Mouse (Mus musculus) liver, embryonic 16.5 days (tissue): Measurements from ENCODE around the gene Desi1. TPM values are rescaled to one million over a fixed set of nuclear protein-coding genes. Genes with fewer than 3 reads are reported as not detected.
A peak's percentile ranks its signal among the peaks of the same experiment; 100 is the strongest.

Experiments
- ATAC-seq: fragments of 200-750 bp; cut with Nextera tagmentation; 2 replicates; pipeline ENCODE4 v1.8.0; 2017; ENCODE audit warnings: low read depth, mild to moderate bottlenecking, moderate number of reproducible peaks, moderate library complexity
- H3K27ac ChIP-seq: fragments of 300-500 bp; sonication (generic); 2 replicates; pipeline ENCODE4 v1.5.1; 2014; ENCODE audit warnings: mild to moderate bottlenecking, low read length
- H3K27me3 ChIP-seq: fragments of 300-500 bp; sonication (generic); 2 replicates; pipeline ENCODE4 v1.6.1; 2014; ENCODE audit warnings: low read depth, low read length, mixed read lengths; ENCODE audit not compliant: control insufficient read depth, insufficient read depth
- H3K36me3 ChIP-seq: fragments of 300-500 bp; sonication (generic); 2 replicates; pipeline ENCODE4 v1.6.1; 2014; ENCODE audit warnings: mild to moderate bottlenecking; ENCODE audit not compliant: control insufficient read depth, insufficient read depth
- H3K4me1 ChIP-seq: fragments of 300-500 bp; sonication (generic); 2 replicates; pipeline ENCODE4 v1.6.1; 2014; ENCODE audit warnings: low read depth, low read length, mixed read lengths; ENCODE audit not compliant: control insufficient read depth
- H3K4me2 ChIP-seq: fragments of 300-500 bp; sonication (generic); 2 replicates; pipeline ENCODE4 v1.6.1; 2014; ENCODE audit warnings: low read depth, low read length, mixed read lengths
- H3K4me3 ChIP-seq: fragments of 300-500 bp; sonication (generic); 2 replicates; pipeline ENCODE4 v1.5.1; 2014; ENCODE audit warnings: low read depth, mild to moderate bottlenecking, low read length
- H3K9ac ChIP-seq: fragments of 300-500 bp; sonication (generic); 2 replicates; pipeline ENCODE4 v1.6.1; 2014; ENCODE audit warnings: low read depth, low read length
- H3K9me3 ChIP-seq: fragments of 300-500 bp; sonication (generic); replicated peaks from 2 replicates; pipeline ENCODE4 v1.6.1; 2016; ENCODE audit warnings: low read length; ENCODE audit not compliant: control insufficient read depth
- WGBS: fragments of 180-500 bp; shearing (Covaris S2); extraction: QIAGEN DNeasy Blood & Tissue Kit; methylation state at CpG from one replicate; pipeline ENCODE4 v1.1.7; 2014; ENCODE audit not compliant: insufficient replicate concordance; 5-methylcytosine and 5-hydroxymethylcytosine counted together
- polyA plus RNA-seq: library from polyadenylated mRNA; unstranded; fragments of >200 nt; fragmentation: Nextera tagmentation; extraction: Ambion mirVana; gene quantifications from 2 replicates; pipeline ENCODE4 v1.2.1, GENCODE M21; 2015

Gene Desi1
- polyA plus RNA-seq, 1 experiment from 2014 or later = 11.5 TPM

DNA sequence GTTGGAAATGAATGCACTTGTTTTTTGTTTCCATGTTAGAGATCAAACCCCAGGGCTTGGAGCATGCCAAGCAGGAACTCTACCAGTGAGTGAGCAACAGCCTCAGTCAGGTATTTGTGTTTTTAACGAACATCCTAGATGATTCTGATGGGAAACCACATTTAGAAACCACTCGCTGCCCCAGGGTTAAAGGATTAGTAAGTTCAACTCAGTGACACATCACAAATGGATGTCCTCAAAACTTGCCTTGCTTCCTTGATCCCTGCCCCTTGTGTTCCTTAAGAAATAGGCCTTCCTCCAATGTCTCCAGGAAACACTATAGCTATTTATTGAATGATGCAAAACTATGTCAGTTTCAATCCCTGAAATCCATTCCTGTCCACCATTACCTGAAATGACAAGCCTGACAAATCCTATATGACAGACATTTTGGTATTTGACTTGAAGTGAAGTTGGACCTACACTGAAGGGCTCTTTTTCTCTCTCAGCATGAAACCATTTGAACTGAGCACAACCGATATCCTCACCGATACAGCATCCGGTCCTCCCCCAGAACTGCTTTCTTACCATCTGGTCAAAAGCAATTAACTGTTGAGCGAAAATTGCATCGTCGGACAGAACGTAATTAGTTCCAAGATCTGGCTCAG, 18.8 kb downstream of the Desi1 start:
- Histone ChIP-seq H3K9ac (peak overlapping the region; percentile 83), H3K36me3 (peaks cover 6% of the 10 kb centered on the region; the same call in 1 of the 2 replicates), H3K27me3 (no peaks in the 10 kb centered on the region), H3K27ac (peak overlapping the region; percentile 73), H3K4me3 (peak overlapping the region; percentile 78), H3K4me2 (peak overlapping the region; percentile 97), H3K4me1 (peaks cover 23% of the 10 kb centered on the region), H3K9me3 (no peaks in the 10 kb centered on the region)
- ATAC-seq = no peak
- 15% methylated on average over 9 of the region's 9 CpGs for WGBS

DNA sequence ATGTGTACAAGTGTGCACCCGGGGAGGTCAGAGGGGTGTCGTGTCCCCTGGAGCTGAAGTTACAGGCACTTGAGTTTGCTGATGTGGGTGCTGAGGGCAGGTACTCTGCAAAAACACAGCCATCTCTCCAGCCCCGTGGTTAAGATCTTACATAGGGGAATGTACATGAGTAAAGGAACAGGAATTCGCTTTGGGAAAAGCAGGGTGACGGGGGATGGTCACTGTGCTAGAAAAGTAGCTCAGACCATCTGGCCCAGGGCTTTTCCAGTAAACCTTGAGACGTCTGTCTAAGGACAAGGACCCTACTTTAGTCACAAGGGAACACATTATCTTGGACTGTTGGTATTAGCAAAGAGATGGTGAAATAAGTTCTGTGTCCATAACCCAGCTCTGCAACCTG, 21.7 kb downstream of the Desi1 start:
- Histone ChIP-seq H3K4me1 (peaks cover 16% of the 10 kb centered on the region), H3K36me3 (no peaks in the 10 kb centered on the region), H3K27me3 (no peaks in the 10 kb centered on the region), H3K4me3 (no peak overlapping the region), H3K4me2 (no peak overlapping the region), H3K27ac (no peak overlapping the region), H3K9ac (no peak overlapping the region), H3K9me3 (no peaks in the 10 kb centered on the region)
- 67% methylated on average over 6 of the region's 6 CpGs for WGBS
- ATAC-seq = no peak

DNA sequence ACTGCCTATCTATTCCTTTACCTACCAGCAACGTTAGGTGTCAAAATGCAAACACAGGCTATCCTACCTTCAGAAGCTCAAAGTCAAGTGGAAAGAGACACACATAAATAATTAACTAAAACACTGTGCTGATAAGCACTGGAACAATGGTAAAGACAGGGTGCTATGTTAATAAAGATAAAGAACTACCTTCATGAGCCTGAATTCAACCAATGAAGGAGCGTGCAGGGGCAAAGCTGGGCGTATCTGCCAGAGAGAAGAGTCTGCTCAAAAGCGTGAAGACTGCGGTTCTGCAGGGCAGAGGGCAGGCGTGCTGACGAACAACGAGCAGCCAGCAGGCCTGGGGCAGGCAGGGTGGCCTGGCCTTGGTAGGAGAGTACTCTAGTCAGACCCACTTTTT, 29.4 kb downstream of the Desi1 start:
- Histone ChIP-seq H3K36me3 (no peaks in the 10 kb centered on the region), H3K4me3 (no peak overlapping the region), H3K4me2 (no peak overlapping the region), H3K4me1 (peaks cover 11% of the 10 kb centered on the region), H3K9ac (no peak overlapping the region), H3K9me3 (no peaks in the 10 kb centered on the region), H3K27me3 (no peaks in the 10 kb centered on the region), H3K27ac (no peak overlapping the region)
- WGBS = 30% methylated on average over 8 of the region's 8 CpGs
- ATAC-seq = peak; percentile 65

DNA sequence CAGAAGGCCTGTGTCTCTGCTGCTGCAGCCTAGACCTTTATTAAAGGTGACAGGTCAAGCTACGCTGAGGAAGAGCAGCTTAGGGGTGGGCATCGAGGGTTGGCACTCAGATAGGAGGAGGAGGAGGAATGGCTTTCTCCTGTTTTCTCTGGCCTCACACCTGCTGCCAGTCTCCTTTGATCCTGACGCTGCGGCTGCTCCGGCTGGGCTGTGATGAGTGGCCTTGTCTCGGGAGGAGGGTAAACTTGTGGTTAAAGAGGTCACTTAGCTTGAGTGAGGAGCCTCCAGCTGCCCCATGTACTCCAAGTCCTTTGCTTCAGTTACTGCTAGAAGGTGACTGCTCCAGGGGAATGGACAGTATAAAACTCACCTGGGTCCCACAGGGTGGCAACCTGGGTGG, 39.7 kb downstream of the Desi1 start:
- no peak overlapping the region for H3K4me2 ChIP-seq
- peaks cover 4% of the 10 kb centered on the region; the same call in 1 of the 2 replicates for H3K36me3 ChIP-seq
- H3K9ac ChIP-seq = no peak overlapping the region
- H3K27ac ChIP-seq = no peak overlapping the region
- H3K4me1 ChIP-seq = peaks cover 28% of the 10 kb centered on the region
- 76% methylated on average over 6 of the region's 6 CpGs for WGBS
- ATAC-seq = no peak
- H3K27me3 ChIP-seq = no peaks in the 10 kb centered on the region
- no peaks in the 10 kb centered on the region for H3K9me3 ChIP-seq
- H3K4me3 ChIP-seq = no peak overlapping the region

DNA sequence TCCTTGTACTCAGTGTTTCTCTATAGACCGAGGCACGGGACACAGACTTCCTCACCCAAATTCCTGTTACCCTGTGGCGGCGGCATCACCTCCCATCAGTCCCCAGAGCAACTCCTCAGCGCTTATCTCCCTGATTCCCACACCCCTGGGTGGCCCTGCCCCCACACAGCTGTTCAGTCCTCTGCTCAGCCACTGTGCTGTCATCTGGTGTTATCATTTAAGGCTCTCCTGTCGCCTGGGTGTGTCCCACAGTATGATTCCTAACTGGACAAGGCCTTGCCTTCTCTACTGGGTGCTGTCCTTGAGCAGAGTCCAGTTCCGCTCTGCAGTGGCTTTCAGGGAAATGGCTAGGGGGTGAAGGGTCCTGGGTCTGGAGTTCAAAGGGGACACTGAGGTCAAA, 43.1 kb downstream of the Desi1 start:
- Histone ChIP-seq H3K4me3 (peak overlapping the region; percentile 44), H3K9ac (peak overlapping the region; percentile 46), H3K4me1 (peaks cover 28% of the 10 kb centered on the region), H3K9me3 (no peaks in the 10 kb centered on the region), H3K36me3 (no peaks in the 10 kb centered on the region), H3K4me2 (peak overlapping the region; percentile 55), H3K27me3 (no peaks in the 10 kb centered on the region), H3K27ac (peak overlapping the region; percentile 79)
- WGBS = 16% methylated on average over 7 of the region's 7 CpGs
- ATAC-seq = peak; percentile 98

DNA sequence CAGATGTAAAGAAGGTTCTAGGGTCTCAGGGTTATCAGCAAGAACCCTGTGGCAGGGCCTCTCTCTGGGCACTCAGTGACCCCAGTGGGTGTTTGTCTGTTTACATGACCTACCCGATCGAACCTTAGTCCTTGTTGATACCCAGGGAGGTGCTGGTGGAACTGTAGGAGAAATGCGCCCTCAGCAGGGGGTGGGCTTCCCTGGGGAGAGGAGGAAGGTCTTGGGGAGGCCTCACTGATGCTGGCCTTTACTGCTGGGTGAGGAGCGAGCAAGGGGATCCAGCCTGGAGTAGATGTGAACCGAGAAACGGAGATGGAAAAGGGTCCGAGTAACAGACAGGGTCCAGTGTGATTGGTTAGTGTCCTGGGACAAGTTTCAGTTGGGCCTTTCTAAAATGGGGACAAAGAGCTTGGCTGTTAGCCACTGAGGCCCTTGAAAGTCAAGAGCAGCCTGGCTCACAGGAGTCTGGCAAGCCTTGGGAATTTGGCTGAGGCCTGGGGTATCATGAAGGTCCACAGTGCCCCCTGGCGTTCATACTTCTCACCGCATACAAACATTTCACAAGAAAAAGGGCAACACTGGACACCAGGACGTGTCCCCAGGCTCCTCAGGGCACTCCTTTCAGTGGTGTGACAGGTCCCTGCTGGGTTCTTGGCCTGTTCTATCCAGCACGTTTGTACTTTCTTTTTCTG, 44.1 kb downstream of the Desi1 start:
- H3K27me3 ChIP-seq = no peaks in the 10 kb centered on the region
- H3K9ac ChIP-seq = peak overlapping the region; percentile 46
- no peaks in the 10 kb centered on the region for H3K36me3 ChIP-seq
- peak; percentile 42 for ATAC-seq
- peaks cover 28% of the 10 kb centered on the region for H3K4me1 ChIP-seq
- peak overlapping the region; percentile 44 for H3K4me3 ChIP-seq
- peak overlapping the region; percentile 79 for H3K27ac ChIP-seq
- WGBS = 54% methylated on average over 11 of the region's 11 CpGs
- no peaks in the 10 kb centered on the region for H3K9me3 ChIP-seq
- H3K4me2 ChIP-seq = peak overlapping the region; percentile 55

DNA sequence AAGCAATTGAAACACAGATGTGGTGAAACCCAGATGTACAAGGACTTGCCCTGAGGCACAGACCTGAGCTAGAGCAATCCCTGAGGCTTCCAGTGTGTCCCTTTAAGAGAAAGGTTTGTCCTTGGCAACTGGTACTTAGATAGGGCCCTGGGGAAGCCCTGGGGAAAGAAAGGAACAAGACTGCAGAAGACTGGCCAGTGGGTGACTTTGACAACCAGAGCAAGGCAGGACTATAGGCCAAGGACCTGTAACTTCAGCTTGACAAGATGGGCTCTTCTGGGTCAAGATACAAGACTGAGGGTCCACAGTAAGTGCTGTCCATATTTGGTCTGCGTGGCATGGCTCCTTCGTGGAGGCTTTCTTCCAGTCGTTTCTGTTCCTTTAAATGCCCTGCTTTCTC, 46.0 kb downstream of the Desi1 start, which contains the start of gene Xrcc6:
Gene Xrcc6 (plus strand): TSS at position 190 of the 400 bp plus-strand sequence.
- Histone ChIP-seq H3K4me1 (peaks cover 25% of the 10 kb centered on the region), H3K36me3 (no peaks in the 10 kb centered on the region), H3K9me3 (no peaks in the 10 kb centered on the region), H3K27ac (no peak within 1 kb of the TSS), H3K4me3 (no peak within 1 kb of the TSS), H3K9ac (no peak within 1 kb of the TSS), H3K4me2 (no peak within 1 kb of the TSS), H3K27me3 (no peaks in the 10 kb centered on the region)
- no peak for ATAC-seq
- WGBS = 56% methylated on average over 3 of the region's 3 CpGs

DNA sequence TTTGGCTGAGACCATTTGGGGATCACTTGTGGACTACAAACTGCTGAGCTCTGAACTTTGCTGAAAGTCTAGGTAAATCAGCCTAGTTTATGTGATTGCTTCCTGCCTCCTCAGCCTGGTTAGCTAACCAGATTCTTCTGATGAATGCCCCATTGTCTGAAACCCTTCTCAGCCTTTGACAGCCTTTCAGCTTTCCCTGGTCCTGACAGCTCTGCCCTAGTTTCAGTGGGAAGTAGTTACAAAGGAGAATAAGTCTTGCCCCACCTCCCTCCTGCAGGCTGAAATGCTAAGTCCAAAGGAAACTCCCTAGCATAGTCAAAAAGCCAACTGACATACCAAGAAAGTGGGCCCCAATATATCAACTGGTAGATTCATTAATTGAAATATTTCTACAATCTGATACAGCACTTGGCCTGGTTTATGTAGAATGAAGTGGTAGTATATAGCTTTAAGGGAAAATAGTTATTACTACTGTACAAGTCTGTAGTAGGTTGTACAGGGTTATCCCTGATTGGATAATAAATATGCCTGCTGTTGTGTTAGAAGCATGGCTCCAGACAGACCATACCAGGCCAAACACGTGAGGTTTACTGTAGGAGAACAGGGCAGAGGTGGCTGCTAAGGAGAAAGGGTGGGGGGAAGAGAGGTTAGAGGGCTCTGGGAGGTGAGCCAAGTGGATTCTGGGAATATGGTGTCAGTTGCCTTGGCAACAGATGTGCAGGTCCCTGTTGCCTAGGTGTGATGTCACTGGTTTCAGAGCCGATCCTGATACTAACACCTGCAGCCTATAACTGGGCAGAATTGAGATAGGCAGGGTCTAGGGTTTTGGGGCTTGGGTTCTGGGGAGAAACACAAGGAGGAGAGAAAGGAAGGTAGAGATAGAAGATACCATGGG, 48.1 kb downstream of the Desi1 start:
- H3K27me3 ChIP-seq = no peaks in the 10 kb centered on the region
- H3K9me3 ChIP-seq = no peaks in the 10 kb centered on the region
- no peak overlapping the region for H3K9ac ChIP-seq
- no peak overlapping the region for H3K4me3 ChIP-seq
- H3K36me3 ChIP-seq = no peaks in the 10 kb centered on the region
- H3K4me2 ChIP-seq = no peak overlapping the region
- ATAC-seq = no peak
- peaks cover 14% of the 10 kb centered on the region for H3K4me1 ChIP-seq
- 60% methylated on average over 2 of the region's 2 CpGs for WGBS
- H3K27ac ChIP-seq = no peak overlapping the region
